Mouse (Mus musculus) hindbrain, embryonic 15.5 days (tissue): ENCODE data around the gene Olfr877. TPM values are rescaled to one million over a fixed set of nuclear protein-coding genes. Genes with fewer than 3 reads are reported as not detected.
A peak's percentile ranks its signal among the peaks of the same experiment; 100 is the strongest.

Experiments
- ATAC-seq: fragments of 200-750 bp; cut with Nextera tagmentation; 2 replicates; pipeline ENCODE4 v1.8.0; 2017; ENCODE audit warnings: low read depth, moderate number of reproducible peaks, moderate TSS enrichment; ENCODE audit not compliant: low FRiP score
- H3K27ac ChIP-seq: fragments of 300-500 bp; sonication (generic); replicated peaks from 2 replicates; pipeline ENCODE4 v1.5.1; 2015; ENCODE audit warnings: mild to moderate bottlenecking, inconsistent platforms
- H3K27me3 ChIP-seq: fragments of 300-500 bp; sonication (generic); 2 replicates; pipeline ENCODE4 v1.6.1; 2015; ENCODE audit warnings: control low read depth, inconsistent platforms
- H3K36me3 ChIP-seq: fragments of 300-500 bp; sonication (generic); 2 replicates; pipeline ENCODE4 v1.6.1; 2015; ENCODE audit warnings: control low read depth, inconsistent platforms
- H3K4me1 ChIP-seq: fragments of 300-500 bp; sonication (generic); replicated peaks from 2 replicates; pipeline ENCODE4 v1.6.1; 2015; ENCODE audit warnings: control low read depth, inconsistent platforms
- H3K4me2 ChIP-seq: fragments of 300-500 bp; sonication (generic); 2 replicates; pipeline ENCODE4 v1.6.1; 2015; ENCODE audit warnings: moderate library complexity, mild to moderate bottlenecking, inconsistent platforms
- H3K4me3 ChIP-seq: fragments of 300-500 bp; sonication (generic); 2 replicates; pipeline ENCODE4 v1.5.1; 2015; ENCODE audit warnings: mild to moderate bottlenecking, inconsistent platforms
- H3K9ac ChIP-seq: fragments of 300-500 bp; sonication (generic); 2 replicates; pipeline ENCODE4 v1.6.1; 2015; ENCODE audit warnings: inconsistent platforms
- H3K9me3 ChIP-seq: fragments of 300-500 bp; sonication (generic); 2 replicates; pipeline ENCODE4 v1.6.1; 2016; ENCODE audit warnings: control low read depth, inconsistent platforms
- WGBS: fragments of 180-500 bp; shearing (Covaris S2); methylation state at CpG from one replicate; pipeline ENCODE4 v1.1.7; 2015; 5-methylcytosine and 5-hydroxymethylcytosine counted together
- polyA plus RNA-seq: library from polyadenylated mRNA; unstranded; fragments of >200 nt; fragmentation: Nextera tagmentation; extraction: Ambion mirVana; gene quantifications from 2 replicates; pipeline ENCODE4 v1.2.1, GENCODE M21; 2015

Gene Olfr877
- polyA plus RNA-seq: not detected in 2 replicates

GRCm38 (mm10) chr9:37853969-37854368, at the start of gene Olfr877:
Gene Olfr877, plus strand, starts transcription at chr9:37854269.
- WGBS: 78% methylated on average over 4 of the region's 4 CpGs
- no peaks in the 10 kb centered on the region for H3K4me1 ChIP-seq

DNA sequence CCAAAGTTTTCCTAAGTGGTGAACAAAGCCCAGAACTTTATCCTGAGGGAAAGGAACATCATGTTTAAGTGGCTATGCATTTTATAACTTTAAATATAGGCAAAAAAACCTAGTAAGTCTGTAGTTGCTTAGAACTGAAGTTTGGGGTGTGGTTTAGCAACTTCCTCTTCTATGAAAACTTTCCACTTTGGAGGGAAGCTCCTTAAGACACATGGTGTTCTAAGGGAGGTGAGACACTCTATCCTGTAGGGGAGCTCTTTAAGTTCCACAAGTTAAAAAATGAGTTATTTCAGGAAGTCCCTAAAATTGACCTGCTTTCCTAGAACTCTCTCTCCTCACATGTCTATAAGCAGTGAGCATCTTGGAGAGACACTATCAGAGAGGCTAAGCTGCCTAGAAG, 46.8 kb upstream of the Olfr877 start:
- Histone ChIP-seq H3K4me2 (no peak overlapping the region), H3K27me3 (no peaks in the 10 kb centered on the region), H3K27ac (no peak overlapping the region), H3K4me3 (no peak overlapping the region), H3K9ac (no peak overlapping the region), H3K4me1 (no peaks in the 10 kb centered on the region), H3K36me3 (no peaks in the 10 kb centered on the region), H3K9me3 (no peaks in the 10 kb centered on the region)
- ATAC-seq: no peak

More at GRCm38 (mm10) chr9:37853969-37854368, at the start of gene Olfr877:
- Histone ChIP-seq H3K27me3 (no peaks in the 10 kb centered on the region), H3K27ac (no peak within 1 kb of the TSS), H3K4me3 (no peak within 1 kb of the TSS), H3K36me3 (no peaks in the 10 kb centered on the region), H3K9me3 (no peaks in the 10 kb centered on the region), H3K9ac (no peak within 1 kb of the TSS), H3K4me2 (no peak within 1 kb of the TSS)
- ATAC-seq: no peak

- no peaks in the 10 kb centered on the region for H3K9me3 ChIP-seq
- ATAC-seq: no peak
- H3K27ac ChIP-seq: no peak overlapping the region
- no peaks in the 10 kb centered on the region for H3K4me1 ChIP-seq
- H3K36me3 ChIP-seq: no peaks in the 10 kb centered on the region
- H3K9ac ChIP-seq: no peak overlapping the region
- WGBS: 92% methylated on average over 3 of the region's 3 CpGs
- H3K4me3 ChIP-seq: no peak overlapping the region
- H3K4me2 ChIP-seq: no peak overlapping the region
- H3K27me3 ChIP-seq: no peaks in the 10 kb centered on the region
Observed at GRCm38 (mm10) chr9:37808456-37808855, 45.6 kb upstream of the Olfr877 start.

- no peak overlapping the region for H3K27ac ChIP-seq
- no peaks in the 10 kb centered on the region for H3K9me3 ChIP-seq
- no peak overlapping the region for H3K9ac ChIP-seq
- H3K36me3 ChIP-seq: no peaks in the 10 kb centered on the region
- WGBS: 68% methylated on average over 2 of the region's 2 CpGs
- no peaks in the 10 kb centered on the region for H3K27me3 ChIP-seq
- no peak for ATAC-seq
- no peaks in the 10 kb centered on the region for H3K4me1 ChIP-seq
- no peak overlapping the region for H3K4me3 ChIP-seq
- H3K4me2 ChIP-seq: no peak overlapping the region
Observed at GRCm38 (mm10) chr9:37808976-37809375, 45.1 kb upstream of the Olfr877 start.

DNA sequence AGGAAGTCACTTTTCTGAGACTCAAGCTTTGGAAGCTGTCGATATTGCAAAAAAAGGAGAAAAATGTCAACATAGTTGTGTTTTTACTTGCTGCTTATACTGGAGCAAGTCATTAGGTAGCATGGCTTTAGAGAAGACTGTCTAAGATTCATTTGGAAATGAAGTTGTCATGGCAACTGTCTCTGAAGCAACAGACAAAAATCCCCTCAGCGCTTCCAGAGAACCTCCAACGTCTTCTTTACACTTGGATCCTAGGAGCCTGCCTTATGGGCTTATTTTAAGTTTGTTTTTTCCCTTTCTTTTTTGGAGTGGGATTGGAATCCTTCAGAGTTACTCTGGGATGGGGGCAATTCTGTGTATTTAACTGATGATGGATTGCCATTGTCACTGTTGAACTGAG, 39.4 kb upstream of the Olfr877 start:
- no peaks in the 10 kb centered on the region for H3K27me3 ChIP-seq
- no peak overlapping the region for H3K4me3 ChIP-seq
- H3K4me2 ChIP-seq: no peak overlapping the region
- no peaks in the 10 kb centered on the region for H3K36me3 ChIP-seq
- no peaks in the 10 kb centered on the region for H3K9me3 ChIP-seq
- H3K9ac ChIP-seq: no peak overlapping the region
- H3K27ac ChIP-seq: no peak overlapping the region
- no peaks in the 10 kb centered on the region for H3K4me1 ChIP-seq
- ATAC-seq: peak; percentile 68; the same call in 1 of the 2 replicates
- 46% methylated on average over 3 of the region's 3 CpGs for WGBS

- Histone ChIP-seq H3K9ac (no peak overlapping the region), H3K36me3 (no peaks in the 10 kb centered on the region), H3K4me3 (no peak overlapping the region), H3K4me1 (no peaks in the 10 kb centered on the region), H3K27ac (no peak overlapping the region), H3K4me2 (no peak overlapping the region), H3K27me3 (no peaks in the 10 kb centered on the region), H3K9me3 (no peaks in the 10 kb centered on the region)
- ATAC-seq: no peak
Observed at GRCm38 (mm10) chr9:37829881-37830280, 24.2 kb upstream of the Olfr877 start.

DNA sequence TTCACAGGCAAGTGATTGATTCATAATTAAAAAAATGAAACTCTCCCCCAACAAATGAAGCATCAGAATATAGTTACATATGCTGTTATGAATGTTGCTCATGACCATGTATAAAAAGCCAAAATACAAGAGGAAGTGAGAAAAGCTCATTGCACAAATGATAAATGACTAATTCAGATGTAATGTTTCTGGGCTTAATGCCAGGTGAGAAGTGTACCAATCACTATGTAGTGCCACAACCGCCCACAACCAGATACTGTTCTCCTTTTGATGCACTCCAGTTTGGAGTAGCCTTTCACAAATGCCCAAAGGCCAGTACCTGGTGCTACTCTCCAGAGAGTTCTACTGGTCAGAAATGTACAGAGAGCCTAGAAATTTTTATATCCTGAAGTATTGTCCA, 20.7 kb upstream of the Olfr877 start:
- no peak overlapping the region for H3K27ac ChIP-seq
- H3K9ac ChIP-seq: no peak overlapping the region
- no peak overlapping the region for H3K4me2 ChIP-seq
- no peak overlapping the region for H3K4me3 ChIP-seq
- no peaks in the 10 kb centered on the region for H3K4me1 ChIP-seq
- no peaks in the 10 kb centered on the region for H3K9me3 ChIP-seq
- WGBS: 94% methylated on average over 1 of the region's 1 CpGs
- H3K36me3 ChIP-seq: no peaks in the 10 kb centered on the region
- ATAC-seq: no peak
- no peaks in the 10 kb centered on the region for H3K27me3 ChIP-seq

DNA sequence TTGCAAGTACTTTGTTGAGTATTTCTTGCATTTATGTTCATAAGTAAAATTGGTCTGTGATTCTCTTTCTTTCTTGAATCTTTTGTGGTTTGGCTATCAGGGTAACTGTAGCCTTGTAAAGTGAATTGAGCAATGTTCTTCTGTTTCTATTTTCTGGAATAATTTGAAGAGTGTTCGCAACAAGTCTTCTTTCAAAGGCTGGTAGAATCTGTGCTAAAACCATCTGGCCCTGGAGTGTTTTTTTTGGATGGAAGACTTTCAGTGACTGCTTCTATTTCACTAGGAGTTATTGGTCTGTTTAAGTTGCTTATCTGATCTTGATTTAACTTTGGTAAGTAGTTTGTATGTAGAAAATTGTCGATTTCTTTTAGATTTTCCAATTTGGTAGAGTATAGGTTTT, 4.8 kb upstream of the Olfr877 start:
- WGBS: 86% methylated on average over 2 of the region's 2 CpGs

GRCm38 (mm10) chr9:37863325-37863724, 9.3 kb downstream of the Olfr877 start:
- 64% methylated on average over 1 of the region's 1 CpGs for WGBS
- no peaks in the 10 kb centered on the region for H3K36me3 ChIP-seq
- H3K27me3 ChIP-seq: no peaks in the 10 kb centered on the region
- no peak for ATAC-seq
- no peak overlapping the region for H3K4me3 ChIP-seq
- H3K9ac ChIP-seq: no peak overlapping the region
- no peak overlapping the region for H3K4me2 ChIP-seq
- H3K4me1 ChIP-seq: no peaks in the 10 kb centered on the region
- H3K9me3 ChIP-seq: no peaks in the 10 kb centered on the region
- H3K27ac ChIP-seq: no peak overlapping the region

More for the DNA sequence above, 4.8 kb upstream of the Olfr877 start:
- Histone ChIP-seq H3K9ac (no peak overlapping the region), H3K27me3 (no peaks in the 10 kb centered on the region), H3K36me3 (no peaks in the 10 kb centered on the region), H3K4me3 (no peak overlapping the region), H3K4me1 (no peaks in the 10 kb centered on the region), H3K27ac (no peak overlapping the region), H3K4me2 (no peak overlapping the region), H3K9me3 (no peaks in the 10 kb centered on the region)
- ATAC-seq: no peak

DNA sequence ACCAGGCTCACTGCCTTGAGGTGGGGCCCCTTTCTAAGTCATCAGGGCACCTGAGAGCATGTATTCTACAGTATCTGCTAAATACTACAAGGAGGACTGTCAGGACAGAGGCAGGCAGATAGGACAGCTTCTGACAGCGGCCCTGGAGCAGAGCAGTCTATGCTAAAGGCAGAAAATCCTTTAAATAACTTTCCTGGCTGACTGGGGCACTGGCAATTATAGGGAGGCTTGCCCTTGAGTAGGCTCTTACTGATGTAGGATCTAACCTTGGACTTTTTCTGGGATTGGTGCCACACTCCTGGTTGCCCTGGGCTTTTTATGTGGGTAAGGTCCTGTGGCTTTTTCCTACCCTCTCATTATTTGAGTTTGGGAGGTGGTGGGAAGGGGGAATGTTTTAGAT, 16.2 kb downstream of the Olfr877 start:
- Histone ChIP-seq H3K4me2 (no peak overlapping the region), H3K27me3 (no peaks in the 10 kb centered on the region), H3K9me3 (no peaks in the 10 kb centered on the region), H3K4me1 (no peaks in the 10 kb centered on the region), H3K27ac (no peak overlapping the region), H3K9ac (no peak overlapping the region), H3K36me3 (no peaks in the 10 kb centered on the region), H3K4me3 (no peak overlapping the region)
- 67% methylated on average over 1 of the region's 1 CpGs for WGBS
- no peak for ATAC-seq

GRCm38 (mm10) chr9:37871097-37871496, 17.0 kb downstream of the Olfr877 start:
- WGBS: 79% methylated on average over 1 of the region's 1 CpGs
- ATAC-seq: no peak
- Histone ChIP-seq H3K4me1 (no peaks in the 10 kb centered on the region), H3K27me3 (no peaks in the 10 kb centered on the region), H3K4me2 (no peak overlapping the region), H3K9ac (no peak overlapping the region), H3K36me3 (no peaks in the 10 kb centered on the region), H3K4me3 (no peak overlapping the region), H3K9me3 (no peaks in the 10 kb centered on the region), H3K27ac (no peak overlapping the region)

DNA sequence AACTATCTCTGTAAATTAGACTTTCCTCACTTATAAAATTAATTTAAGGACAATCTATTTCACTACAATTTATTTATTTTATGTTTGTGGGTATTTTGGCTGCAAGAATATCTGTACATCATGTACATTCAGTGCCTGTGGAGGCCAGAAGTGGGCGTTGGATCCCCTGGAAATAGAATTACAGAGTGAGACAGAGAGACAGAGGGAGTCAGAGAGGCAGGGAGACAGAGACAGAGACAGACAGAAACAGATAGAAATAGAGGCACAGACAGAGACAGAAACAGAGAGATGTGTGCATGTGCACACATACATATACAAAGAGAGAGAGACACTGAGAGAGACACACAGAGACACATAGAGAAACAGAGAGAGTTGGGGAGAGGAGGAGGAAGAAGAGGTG, 17.5 kb downstream of the Olfr877 start:
- WGBS: 63% methylated on average over 1 of the region's 1 CpGs
- H3K4me2 ChIP-seq: no peak overlapping the region
- no peaks in the 10 kb centered on the region for H3K4me1 ChIP-seq
- no peak overlapping the region for H3K9ac ChIP-seq
- H3K4me3 ChIP-seq: no peak overlapping the region
- H3K27ac ChIP-seq: no peak overlapping the region
- no peaks in the 10 kb centered on the region for H3K9me3 ChIP-seq
- H3K27me3 ChIP-seq: no peaks in the 10 kb centered on the region
- H3K36me3 ChIP-seq: no peaks in the 10 kb centered on the region
- no peak for ATAC-seq

- no peaks in the 10 kb centered on the region for H3K36me3 ChIP-seq
- no peak overlapping the region for H3K27ac ChIP-seq
- no peak for ATAC-seq
- no peak overlapping the region for H3K4me3 ChIP-seq
- no peaks in the 10 kb centered on the region for H3K27me3 ChIP-seq
- no peak overlapping the region for H3K9ac ChIP-seq
- 32% methylated on average over 2 of the region's 2 CpGs for WGBS
- no peaks in the 10 kb centered on the region for H3K4me1 ChIP-seq
- no peaks in the 10 kb centered on the region for H3K9me3 ChIP-seq
- H3K4me2 ChIP-seq: no peak overlapping the region
Observed at GRCm38 (mm10) chr9:37890960-37891359, 36.9 kb downstream of the Olfr877 start.
